Mouse (Mus musculus) E14TG2a.4 (cell line): ENCODE measurements at regions not wholly inside any gene's neighbourhood (a gene's known extent, or its start where the extent isn't known, plus 50 kb on each side); places are given as distances from the start of the nearest gene placed in this dataset.

ENCODE experiments used
- CTCF ChIP-seq: conservative IDR thresholded peaks from 2 replicates; pipeline ENCODE4 v1.5.1; 2014; ENCODE audit warnings: low read length
- NANOG ChIP-seq: IDR thresholded peaks from 2 replicates; pipeline ENCODE4 v1.6.1; 2014; ENCODE audit warnings: borderline replicate concordance, low read length, mixed read lengths
- POU5F1 ChIP-seq: IDR thresholded peaks from 2 replicates; pipeline ENCODE4 v1.6.1; 2014; ENCODE audit warnings: low read length, borderline replicate concordance

GRCm38 (mm10) chr14:15119745-15120144, 316.5 kb downstream of the Nek10 start:
- TF ChIP-seq CTCF (no peak), NANOG (no peak), POU5F1 (no peak)
